Mouse (Mus musculus): Measurements from ENCODE around the gene Mdm2. TPM values are rescaled to one million over a fixed set of nuclear protein-coding genes. Genes with fewer than 3 reads are reported as not detected.

The Mdm2 gene
- polyA plus RNA-seq, 1 experiment: not detected

DNA sequence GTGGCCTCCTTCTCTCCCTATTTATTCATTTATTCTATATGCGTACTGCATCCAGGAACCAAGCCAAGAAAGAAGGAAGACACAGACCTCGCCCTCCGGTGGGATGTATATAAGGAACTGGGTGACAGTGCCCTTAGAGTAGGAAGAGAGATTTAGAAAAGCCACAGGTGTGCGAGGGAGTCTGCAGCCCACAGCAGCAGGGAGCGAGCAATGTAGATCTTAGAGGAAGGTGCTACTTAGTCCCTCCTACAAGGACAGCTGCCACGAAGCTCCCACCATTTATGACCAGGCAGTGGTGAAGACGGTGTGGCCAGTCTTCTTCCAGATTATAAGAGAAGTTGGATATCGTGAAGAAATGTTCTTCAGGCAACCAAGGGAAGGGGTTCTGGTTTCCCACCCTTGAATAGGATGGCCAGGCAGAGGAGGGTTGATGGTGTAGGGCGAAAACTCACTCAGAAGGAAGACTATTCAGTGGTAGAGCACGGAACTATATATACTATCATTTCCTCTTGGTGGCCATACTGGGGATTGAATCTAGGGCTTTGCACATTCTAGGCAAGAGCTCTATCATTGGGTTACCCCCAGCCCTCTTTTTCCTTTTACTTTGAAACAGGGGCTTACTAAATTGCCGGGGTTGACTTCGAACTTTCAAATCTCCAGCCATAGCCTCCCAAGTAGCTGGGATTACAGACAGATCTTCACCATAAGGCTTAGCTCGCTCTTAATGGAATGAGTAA, 38.5 kb downstream of the Mdm2 start:
- Histone ChIP-seq H3K4me1 (ENCODE audit: control insufficient read depth, insufficient read depth, low read length) (0 out of 2 replicates have a peak, but pooled peaks cover 5% of the 10 kb centered on the region), H3K27ac (ENCODE audit: insufficient read depth, low read depth, low read length) (no peak overlapping the region), H3K4me3 (ENCODE audit: insufficient read depth, low read depth, low read length) (no peak overlapping the region)
- 93% methylated on average over 13 of the region's 13 CpGs for WGBS
- TF ChIP-seq CTCF (IDR thresholded peaks at IDR 0.05; ENCODE audit: insufficient read depth, low read depth, low read length) (no peak), POLR2A (IDR thresholded peaks at IDR 0.05; ENCODE audit: insufficient read depth, low read depth, low read length) (no peak)

DNA sequence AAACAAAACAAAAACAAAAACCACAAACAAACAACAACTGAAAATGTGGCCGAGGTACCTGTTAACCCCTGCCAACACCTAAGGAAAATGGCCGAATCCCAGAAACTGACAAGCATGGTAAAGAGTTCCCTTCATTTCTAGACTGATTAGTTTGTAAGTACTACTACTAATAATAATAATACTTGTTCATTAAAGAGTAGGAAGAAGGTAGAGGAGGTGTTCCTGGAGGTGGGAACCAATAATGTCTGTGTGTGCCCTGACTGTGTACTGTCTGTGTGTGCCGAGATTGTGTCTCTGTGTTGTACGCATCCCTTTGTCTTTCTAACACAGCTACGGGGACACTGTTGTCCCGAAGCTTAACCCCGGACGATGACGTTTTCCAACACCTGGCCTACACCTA, 39.3 kb downstream of the Mdm2 start:
- no peak for TF ChIP-seq POLR2A (IDR thresholded peaks at IDR 0.05; ENCODE audit: insufficient read depth, low read depth, low read length)
- no peak for TF ChIP-seq CTCF (IDR thresholded peaks at IDR 0.05; ENCODE audit: insufficient read depth, low read depth, low read length)
- Histone ChIP-seq H3K4me3 (ENCODE audit: insufficient read depth, low read depth, low read length) (no peak overlapping the region), H3K27ac (ENCODE audit: insufficient read depth, low read depth, low read length) (no peak overlapping the region), H3K4me1 (ENCODE audit: control insufficient read depth, insufficient read depth, low read length) (0 out of 2 replicates have a peak, but pooled peaks cover 5% of the 10 kb centered on the region)
- WGBS: 91% methylated on average over 9 of the region's 9 CpGs

DNA sequence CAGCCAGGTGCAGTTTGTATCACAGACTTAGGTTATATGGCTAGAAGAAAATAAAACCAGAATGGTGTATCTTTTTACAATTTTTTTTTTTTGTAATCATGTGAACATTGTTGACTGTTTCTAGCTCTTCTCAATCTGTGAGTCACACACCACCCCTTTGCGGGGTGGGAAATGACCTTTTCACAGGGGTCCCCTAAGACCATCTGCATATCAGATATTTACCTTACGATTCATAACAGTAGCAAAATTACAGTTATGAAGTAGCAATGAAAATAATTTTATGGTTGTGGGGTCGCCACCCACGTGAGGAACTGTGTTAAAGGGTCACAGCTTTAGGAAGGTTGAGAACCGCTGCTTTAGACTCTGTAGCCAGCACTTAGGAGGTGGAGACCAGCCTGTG, 39.8 kb downstream of the Mdm2 start:
- WGBS: 92% methylated on average over 5 of the region's 5 CpGs
- H3K4me3 ChIP-seq (ENCODE audit: insufficient read depth, low read depth, low read length): no peak overlapping the region
- 0 out of 2 replicates have a peak, but pooled peaks cover 5% of the 10 kb centered on the region for H3K4me1 ChIP-seq (ENCODE audit: control insufficient read depth, insufficient read depth, low read length)
- TF ChIP-seq POLR2A (IDR thresholded peaks at IDR 0.05; ENCODE audit: insufficient read depth, low read depth, low read length): no peak
- TF ChIP-seq CTCF (IDR thresholded peaks at IDR 0.05; ENCODE audit: insufficient read depth, low read depth, low read length): no peak
- H3K27ac ChIP-seq (ENCODE audit: insufficient read depth, low read depth, low read length): no peak overlapping the region

DNA sequence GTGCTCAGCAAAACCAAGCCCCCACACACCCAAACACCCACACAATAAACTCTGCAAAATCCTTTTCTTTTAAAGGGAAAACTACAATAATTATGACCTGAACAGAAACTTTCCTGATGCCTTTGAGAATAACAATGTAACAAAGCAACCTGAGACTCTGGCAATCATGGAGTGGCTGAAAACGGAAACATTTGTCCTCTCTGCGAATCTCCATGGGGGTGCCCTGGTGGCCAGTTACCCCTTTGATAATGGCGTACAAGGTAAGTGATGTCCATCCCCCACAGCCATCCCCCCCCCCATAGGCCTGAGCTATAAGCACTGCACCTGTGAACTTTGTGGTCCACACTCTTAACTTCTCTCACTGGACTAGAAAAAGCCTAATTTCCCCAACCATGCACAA, 40.5 kb downstream of the Mdm2 start:
- Histone ChIP-seq H3K27ac (ENCODE audit: insufficient read depth, low read depth, low read length) (no peak overlapping the region), H3K4me1 (ENCODE audit: control insufficient read depth, insufficient read depth, low read length) (0 out of 2 replicates have a peak, but pooled peaks cover 4% of the 10 kb centered on the region), H3K4me3 (ENCODE audit: insufficient read depth, low read depth, low read length) (no peak overlapping the region)
- TF ChIP-seq CTCF (IDR thresholded peaks at IDR 0.05; ENCODE audit: insufficient read depth, low read depth, low read length): no peak
- no peak for TF ChIP-seq POLR2A (IDR thresholded peaks at IDR 0.05; ENCODE audit: insufficient read depth, low read depth, low read length)
- WGBS: 86% methylated on average over 3 of the region's 3 CpGs

DNA sequence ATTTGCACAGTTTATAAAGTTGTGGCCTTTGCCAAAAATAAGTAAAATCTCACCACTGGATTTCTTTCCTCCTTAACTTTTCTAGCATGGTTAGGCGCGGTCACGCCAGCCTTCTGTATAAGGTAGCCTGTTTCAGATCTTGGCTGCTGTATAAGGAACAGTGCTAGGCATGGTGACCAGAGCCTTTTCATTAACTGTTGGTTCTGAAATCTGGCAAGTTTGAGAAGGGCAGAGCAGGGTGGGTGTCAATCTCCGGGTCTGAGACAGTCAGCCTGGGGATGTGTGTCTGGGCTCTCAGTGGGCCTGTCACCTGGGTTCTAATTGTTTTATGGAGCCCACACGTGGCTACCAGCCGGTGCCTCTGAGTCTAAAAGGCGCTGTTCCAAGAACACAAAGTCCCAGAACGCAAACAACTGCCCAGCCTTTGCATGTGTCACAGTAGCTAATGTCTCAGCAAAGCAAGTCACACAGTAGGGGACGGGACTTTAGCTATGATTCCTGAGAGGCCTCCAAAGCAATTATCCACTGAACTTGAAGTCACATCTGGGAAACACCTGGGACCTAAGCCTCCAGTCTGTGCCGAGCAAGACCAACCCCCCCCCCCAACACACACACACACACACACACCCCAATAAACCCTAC, 41.0 kb downstream of the Mdm2 start:
- 67% methylated on average over 10 of the region's 10 CpGs for WGBS

DNA sequence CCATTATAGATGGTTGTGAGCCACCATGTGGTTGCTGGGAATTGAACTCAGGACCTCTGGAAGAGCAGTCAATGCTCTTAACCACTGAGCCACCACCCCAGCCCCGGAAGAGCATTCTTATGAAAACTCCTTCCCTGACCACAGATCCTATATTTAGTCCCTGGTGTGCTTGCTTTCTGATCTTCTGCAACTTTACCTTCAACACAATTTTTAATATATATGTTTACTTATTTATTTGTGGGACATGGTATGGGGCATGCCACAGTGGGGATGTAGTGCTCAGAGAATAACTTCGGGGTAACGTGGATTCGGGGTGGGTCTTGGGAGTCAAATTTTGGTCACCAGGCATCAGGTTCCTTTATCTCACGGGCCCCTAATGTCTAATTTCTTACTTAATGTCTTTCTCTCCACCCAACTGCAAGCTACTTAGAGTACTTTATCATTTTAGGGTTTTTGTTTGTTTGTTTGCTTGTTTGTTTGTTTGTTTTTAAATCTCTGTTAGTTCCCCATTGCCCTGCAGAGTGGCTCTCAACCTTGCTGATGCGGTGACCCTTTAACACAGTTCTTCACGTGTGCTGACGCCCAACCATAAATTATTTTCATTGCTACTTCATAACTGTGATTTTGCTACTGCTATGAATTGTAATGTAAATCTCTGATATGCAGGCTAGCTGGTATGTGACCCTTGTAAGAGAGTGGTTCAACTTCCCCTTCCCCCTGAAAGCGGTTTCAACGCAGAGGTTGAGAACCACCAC, 41.8 kb downstream of the Mdm2 start:
- no peak overlapping the region for H3K4me3 ChIP-seq (ENCODE audit: insufficient read depth, low read depth, low read length)
- 94% methylated on average over 10 of the region's 10 CpGs for WGBS
- 0 out of 2 replicates have a peak, but pooled peaks cover 3% of the 10 kb centered on the region for H3K4me1 ChIP-seq (ENCODE audit: control insufficient read depth, insufficient read depth, low read length)
- TF ChIP-seq CTCF (IDR thresholded peaks at IDR 0.05; ENCODE audit: insufficient read depth, low read depth, low read length) (no peak), POLR2A (IDR thresholded peaks at IDR 0.05; ENCODE audit: insufficient read depth, low read depth, low read length) (no peak)
- no peak overlapping the region for H3K27ac ChIP-seq (ENCODE audit: insufficient read depth, low read depth, low read length)

More for the DNA sequence above, 41.0 kb downstream of the Mdm2 start:
- Histone ChIP-seq H3K4me3 (ENCODE audit: insufficient read depth, low read depth, low read length) (no peak overlapping the region), H3K27ac (ENCODE audit: insufficient read depth, low read depth, low read length) (no peak overlapping the region), H3K4me1 (ENCODE audit: control insufficient read depth, insufficient read depth, low read length) (0 out of 2 replicates have a peak, but pooled peaks cover 3% of the 10 kb centered on the region)
- TF ChIP-seq POLR2A (IDR thresholded peaks at IDR 0.05; ENCODE audit: insufficient read depth, low read depth, low read length): no peak
- no peak for TF ChIP-seq CTCF (IDR thresholded peaks at IDR 0.05; ENCODE audit: insufficient read depth, low read depth, low read length)

DNA sequence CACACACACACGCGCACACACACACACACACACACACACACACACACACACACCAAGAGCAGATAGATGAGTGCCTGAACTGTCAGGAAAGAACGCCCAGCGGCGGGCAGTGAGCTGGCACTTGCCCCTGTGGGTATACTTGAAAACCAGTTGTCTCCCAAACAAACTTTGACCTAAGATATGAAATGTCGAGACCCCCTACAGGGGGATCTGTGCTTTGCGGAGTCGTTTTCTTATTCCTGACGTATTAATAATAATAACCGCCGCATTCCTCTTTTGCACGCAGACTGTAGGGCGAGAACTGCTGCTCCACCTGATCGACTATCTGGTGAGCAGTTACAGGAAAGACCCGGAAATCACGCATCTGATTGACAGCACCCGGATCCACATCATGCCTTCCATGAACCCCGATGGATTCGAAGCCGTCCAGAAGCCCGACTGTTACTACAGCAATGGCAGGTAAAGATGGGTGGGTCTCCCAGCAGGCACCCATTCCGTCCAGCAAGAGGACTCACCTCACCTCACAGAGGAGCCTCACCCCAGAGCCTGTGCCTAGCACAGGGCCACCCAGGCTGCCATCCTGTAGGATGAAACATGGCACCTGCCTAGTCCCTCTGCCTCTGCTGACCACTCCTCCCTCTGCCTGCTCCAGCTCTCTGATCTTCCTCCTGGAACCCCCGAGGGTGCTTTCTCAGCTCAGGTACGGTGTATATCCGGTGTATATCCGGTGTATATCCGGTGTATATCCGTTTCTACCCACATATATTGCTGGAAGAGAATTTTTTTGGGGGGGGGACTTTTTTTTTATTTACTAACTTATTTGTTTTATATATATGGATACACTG, 42.7 kb downstream of the Mdm2 start:
- TF ChIP-seq CTCF (IDR thresholded peaks at IDR 0.05; ENCODE audit: insufficient read depth, low read depth, low read length): no peak
- no peak for TF ChIP-seq POLR2A (IDR thresholded peaks at IDR 0.05; ENCODE audit: insufficient read depth, low read depth, low read length)
- Histone ChIP-seq H3K27ac (ENCODE audit: insufficient read depth, low read depth, low read length) (no peak overlapping the region), H3K4me1 (ENCODE audit: control insufficient read depth, insufficient read depth, low read length) (0 out of 2 replicates have a peak, but pooled peaks cover 3% of the 10 kb centered on the region), H3K4me3 (ENCODE audit: insufficient read depth, low read depth, low read length) (no peak overlapping the region)
- 97% methylated on average over 28 of the region's 28 CpGs for WGBS

DNA sequence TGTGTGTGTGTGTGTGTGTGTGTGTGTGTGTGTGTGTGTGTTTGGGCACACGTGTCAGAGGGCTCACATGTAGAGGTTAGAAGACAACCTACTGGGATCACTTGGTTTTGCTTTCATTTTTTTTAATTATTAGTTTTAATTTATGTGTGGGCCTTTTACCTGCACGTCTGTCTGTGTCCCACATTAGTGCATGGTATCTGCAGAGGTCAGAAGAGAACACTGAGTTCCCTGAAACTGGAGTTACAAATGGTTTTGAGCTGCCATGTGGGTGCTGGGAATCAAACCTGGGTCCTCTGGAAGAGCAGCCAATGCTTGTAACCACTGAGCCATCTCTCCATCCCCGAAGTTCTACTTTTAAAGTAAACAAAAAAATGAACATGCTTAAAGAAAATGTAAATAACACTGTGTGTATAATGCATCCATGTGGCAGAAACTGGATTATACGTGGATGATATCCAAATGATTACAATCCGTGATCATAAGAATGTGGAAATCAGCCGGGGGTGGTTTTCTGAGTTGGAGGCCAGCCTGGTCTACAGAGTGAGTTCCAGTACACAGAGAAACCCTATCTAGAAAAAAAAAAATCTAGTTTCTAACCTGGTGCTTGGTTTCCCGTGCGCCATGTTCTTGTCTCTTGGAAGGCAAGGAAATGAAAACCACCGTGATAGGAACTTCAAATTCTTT, 43.5 kb downstream of the Mdm2 start:
- H3K4me3 ChIP-seq (ENCODE audit: insufficient read depth, low read depth, low read length): no peak overlapping the region
- TF ChIP-seq CTCF (IDR thresholded peaks at IDR 0.05; ENCODE audit: insufficient read depth, low read depth, low read length): no peak
- no peak for TF ChIP-seq POLR2A (IDR thresholded peaks at IDR 0.05; ENCODE audit: insufficient read depth, low read depth, low read length)
- 94% methylated on average over 9 of the region's 9 CpGs for WGBS
- no peaks in the 10 kb centered on the region for H3K4me1 ChIP-seq (ENCODE audit: control insufficient read depth, insufficient read depth, low read length)
- H3K27ac ChIP-seq (ENCODE audit: insufficient read depth, low read depth, low read length): no peak overlapping the region

Measured in olfactory bulb, adult 2 months (tissue).